ENCODE assay signal across 22 mouse cellular contexts in the genomic region with DNA sequence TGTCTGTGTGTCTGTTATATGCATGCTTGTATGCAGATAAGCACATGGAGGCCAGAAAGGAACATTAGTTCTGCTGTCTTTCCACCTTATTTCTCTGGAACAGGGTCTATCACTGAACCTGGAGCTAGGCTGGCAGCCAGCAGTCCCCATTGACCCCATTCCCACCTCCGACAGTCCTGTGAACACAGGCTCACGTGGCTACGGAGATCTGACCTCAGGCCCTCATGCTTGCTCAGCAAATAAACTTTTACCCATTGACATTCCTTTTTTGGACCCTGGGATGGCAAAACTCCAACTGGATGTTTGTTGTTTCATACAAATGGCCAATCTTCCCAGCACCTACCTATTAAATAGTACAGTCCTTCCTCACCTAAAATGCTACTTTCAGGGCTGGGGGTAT. TPM values are rescaled to one million over a fixed set of nuclear protein-coding genes. Genes with fewer than 3 reads are reported as not detected.
A peak's percentile ranks its signal among the peaks of the same experiment; 100 is the strongest.
DNase-seq lines count a peak whose midpoint lies in the region; ATAC-seq and TF ChIP-seq lines count a peak whose summit lies in the region.
"Had no signal": no experiment of that assay in that cellular context is flagged by ENCODE, and none has a peak within 500 bp of the region (broad histone marks: within the 10 kb centered on the region; RNA-seq: fewer than 3 reads in every experiment).

No protein-coding gene starts in this region.

- no peaks in the 10 kb centered on the region for H3K9me3 ChIP-seq in kidney, embryonic 15.5 days (replicated peaks)
- no peaks in the 10 kb centered on the region for H3K9me3 ChIP-seq in liver, embryonic 13.5 days (replicated peaks)
- H3K9me3 ChIP-seq: embryonic facial prominence, embryonic 15.5 days; heart, embryonic 15.5 days; hindbrain, embryonic 10.5 days; midbrain, embryonic 13.5 days; stomach, embryonic 15.5 days had no signal

- no peak overlapping the region for H3K4me3 ChIP-seq in kidney, adult 2 months (ENCODE audit: insufficient read depth, low read depth, low read length)
- H3K4me3 ChIP-seq in kidney, embryonic 15.5 days (replicated peaks): no peak overlapping the region
- no peak overlapping the region for H3K4me3 ChIP-seq in liver, embryonic 13.5 days (replicated peaks)
- H3K4me3 ChIP-seq: embryonic facial prominence, embryonic 15.5 days; heart, adult 2 months; heart, embryonic 15.5 days; stomach, embryonic 15.5 days had no signal

- DNase-seq in kidney, adult 11 months: peak; percentile 80
- no peak for DNase-seq in kidney, postnatal 4 days
- DNase-seq in kidney, adult 2 months: peak; percentile 91
- DNase-seq in liver, embryonic 13.5 days: no peak
- no peak for DNase-seq in layer of hippocampus, adult 9-11 months
- no peak for DNase-seq in urinary bladder, postnatal 10 days (ENCODE audit: low spot score)
- DNase-seq in gastrocnemius, postnatal 36 days: no peak
- DNase-seq: adrenal gland, postnatal 36 days; B cell, adult 2 months; cerebellum, adult 11-12 months; cerebellum, postnatal 25 days; gastrocnemius, postnatal 10 days; heart, adult 2 months; layer of hippocampus, postnatal 36 days; lung, postnatal 14 days; thymus, adult 2 months had no signal

- TF ChIP-seq POLR2A in kidney, adult 2 months (IDR thresholded peaks at IDR 0.05; ENCODE audit: low read depth, low read length): no peak

- H3K9ac ChIP-seq in kidney, embryonic 15.5 days: no peak overlapping the region
- H3K9ac ChIP-seq in liver, embryonic 13.5 days: no peak overlapping the region
- H3K9ac ChIP-seq: embryonic facial prominence, embryonic 15.5 days; heart, embryonic 15.5 days; midbrain, embryonic 13.5 days; stomach, embryonic 15.5 days had no signal

- 40% methylated on average over 3 of the region's 3 CpGs for WGBS in kidney, adult 2 months
- 62% methylated on average over 3 of the region's 3 CpGs for WGBS in kidney, embryonic 15.5 days
- 79% methylated on average over 3 of the region's 3 CpGs for WGBS in liver, embryonic 13.5 days (ENCODE audit: insufficient replicate concordance)

- no peak overlapping the region for H3K4me2 ChIP-seq in kidney, embryonic 15.5 days
- 0 out of 2 replicates have a peak overlapping the region, but pooled peaks have one; percentile 85 for H3K4me2 ChIP-seq in liver, embryonic 13.5 days
- H3K4me2 ChIP-seq: stomach, embryonic 15.5 days had no signal

- intact Hi-C loops in gastrocnemius, postnatal 36 days (cut with DNase I): no loop called here

- no peak for ATAC-seq in kidney, embryonic 15.5 days (replicated peaks; ENCODE audit: low FRiP score)
- no peak for ATAC-seq in liver, embryonic 13.5 days (ENCODE audit: low read depth)
- ATAC-seq: midbrain, embryonic 13.5 days had no signal

- TF ChIP-seq CTCF in kidney, adult 2 months (conservative IDR thresholded peaks at IDR 0.05; ENCODE audit: insufficient read depth, insufficient read length, low read depth, low read length): no peak

- no peaks in the 10 kb centered on the region for H3K27me3 ChIP-seq in kidney, adult 2 months (replicated peaks; ENCODE audit: control insufficient read depth, insufficient read depth, low read length)
- H3K27me3 ChIP-seq in kidney, embryonic 15.5 days: no peaks in the 10 kb centered on the region
- H3K27me3 ChIP-seq in liver, embryonic 13.5 days: no peaks in the 10 kb centered on the region
- H3K27me3 ChIP-seq: embryonic facial prominence, embryonic 15.5 days; heart, embryonic 15.5 days; midbrain, embryonic 13.5 days; stomach, embryonic 15.5 days had no signal

- no peaks in the 10 kb centered on the region for H3K36me3 ChIP-seq in kidney, adult 2 months (ENCODE audit: control insufficient read depth, insufficient read depth, low read length)
- peaks cover 32% of the 10 kb centered on the region for H3K36me3 ChIP-seq in kidney, embryonic 15.5 days
- H3K36me3 ChIP-seq in liver, embryonic 13.5 days: peaks cover 6% of the 10 kb centered on the region
- H3K36me3 ChIP-seq: stomach, embryonic 15.5 days had no signal

- peak overlapping the region; percentile 66; the same call in 1 of the 2 replicates for H3K27ac ChIP-seq in kidney, adult 2 months (ENCODE audit: insufficient read depth, low read depth, low read length)
- H3K27ac ChIP-seq in kidney, embryonic 15.5 days: 0 out of 2 replicates have a peak overlapping the region, but pooled peaks have one; percentile 23
- no peak overlapping the region for H3K27ac ChIP-seq in liver, embryonic 13.5 days
- H3K27ac ChIP-seq: embryonic facial prominence, embryonic 15.5 days; heart, adult 2 months; heart, embryonic 15.5 days; hindbrain, embryonic 10.5 days; midbrain, embryonic 13.5 days; stomach, embryonic 15.5 days had no signal

- peaks cover 25% of the 10 kb centered on the region for H3K4me1 ChIP-seq in kidney, adult 2 months (ENCODE audit: control insufficient read depth, insufficient read depth, low read length)
- peaks cover 14% of the 10 kb centered on the region for H3K4me1 ChIP-seq in kidney, embryonic 15.5 days
- H3K4me1 ChIP-seq in liver, embryonic 13.5 days (replicated peaks): peaks cover 39% of the 10 kb centered on the region
- H3K4me1 ChIP-seq: embryonic facial prominence, embryonic 15.5 days had no signal

RNA-seq across cellular contexts. Expression of gene Mrnip, which starts 2.1 kb away (rescaled TPM):
- 21.0 and 21.1 TPM in 2 replicates for polyA plus RNA-seq in kidney, adult 2 months (2012; rRNA removed)
- 19.3 and 20.0 TPM in 2 replicates for polyA plus RNA-seq in kidney, embryonic 15.5 days (2015; fragmentation: Nextera tagmentation; extraction: Ambion mirVana)
- 8.1 and 8.5 TPM in 2 replicates for polyA plus RNA-seq in liver, embryonic 13.5 days (2015; fragmentation: Nextera tagmentation; extraction: Ambion mirVana)
- 1 to 10 TPM; 2.4 to 2.6 TPM for total RNA-seq in gastrocnemius, postnatal 36 days (2021)

RNA-seq across cellular contexts. Expression of gene Sqstm1, which starts 34.3 kb away (rescaled TPM):
- 337 and 344 TPM in 2 replicates for polyA plus RNA-seq in kidney, adult 2 months (2012; rRNA removed)
- polyA plus RNA-seq in kidney, embryonic 15.5 days (2015; fragmentation: Nextera tagmentation; extraction: Ambion mirVana): 233 and 259 TPM in 2 replicates
- polyA plus RNA-seq in liver, embryonic 13.5 days (2015; fragmentation: Nextera tagmentation; extraction: Ambion mirVana): 132 and 133 TPM in 2 replicates
- 100 to 1,000 TPM; 421 to 471 TPM for total RNA-seq in gastrocnemius, postnatal 36 days (2021)

RNA-seq across cellular contexts. Expression of gene Mgat4b, which starts 34.3 kb away (rescaled TPM):
- polyA plus RNA-seq in kidney, adult 2 months (2012; rRNA removed): 85.4 and 105 TPM in 2 replicates
- 37.3 and 37.5 TPM in 2 replicates for polyA plus RNA-seq in kidney, embryonic 15.5 days (2015; fragmentation: Nextera tagmentation; extraction: Ambion mirVana)
- polyA plus RNA-seq in liver, embryonic 13.5 days (2015; fragmentation: Nextera tagmentation; extraction: Ambion mirVana): 11.4 and 12.1 TPM in 2 replicates
- 10 to 100 TPM; 35.7 to 35.8 TPM for total RNA-seq in gastrocnemius, postnatal 36 days (2021)

RNA-seq across cellular contexts. Expression of gene Tbc1d9b, which starts 45.2 kb away (rescaled TPM):
- 52.2 and 60.9 TPM in 2 replicates for polyA plus RNA-seq in kidney, adult 2 months (2012; rRNA removed)
- polyA plus RNA-seq in kidney, embryonic 15.5 days (2015; fragmentation: Nextera tagmentation; extraction: Ambion mirVana): 40.0 and 42.9 TPM in 2 replicates
- 10.9 and 13.7 TPM in 2 replicates for polyA plus RNA-seq in liver, embryonic 13.5 days (2015; fragmentation: Nextera tagmentation; extraction: Ambion mirVana)
- total RNA-seq in gastrocnemius, postnatal 36 days (2021): 10 to 100 TPM; 24.1 to 24.5 TPM

Comparison
In these comparisons a context has a peak if more than half of its experiments do, and no peak if none do; other contexts are left out.
1. DNase-seq: peak in kidney, adult 11 months (single experiment) and kidney, adult 2 months (single experiment); none in kidney, postnatal 4 days (0 of 2), liver, embryonic 13.5 days (single experiment), layer of hippocampus, adult 9-11 months (single experiment), urinary bladder, postnatal 10 days (single experiment) and gastrocnemius, postnatal 36 days (0 of 2).